Mouse (Mus musculus): ENCODE measurements at regions not wholly inside any gene's neighbourhood (a gene's known extent, or its start where the extent isn't known, plus 50 kb on each side); places are given as distances from the start of the nearest gene placed in this dataset.

DNA sequence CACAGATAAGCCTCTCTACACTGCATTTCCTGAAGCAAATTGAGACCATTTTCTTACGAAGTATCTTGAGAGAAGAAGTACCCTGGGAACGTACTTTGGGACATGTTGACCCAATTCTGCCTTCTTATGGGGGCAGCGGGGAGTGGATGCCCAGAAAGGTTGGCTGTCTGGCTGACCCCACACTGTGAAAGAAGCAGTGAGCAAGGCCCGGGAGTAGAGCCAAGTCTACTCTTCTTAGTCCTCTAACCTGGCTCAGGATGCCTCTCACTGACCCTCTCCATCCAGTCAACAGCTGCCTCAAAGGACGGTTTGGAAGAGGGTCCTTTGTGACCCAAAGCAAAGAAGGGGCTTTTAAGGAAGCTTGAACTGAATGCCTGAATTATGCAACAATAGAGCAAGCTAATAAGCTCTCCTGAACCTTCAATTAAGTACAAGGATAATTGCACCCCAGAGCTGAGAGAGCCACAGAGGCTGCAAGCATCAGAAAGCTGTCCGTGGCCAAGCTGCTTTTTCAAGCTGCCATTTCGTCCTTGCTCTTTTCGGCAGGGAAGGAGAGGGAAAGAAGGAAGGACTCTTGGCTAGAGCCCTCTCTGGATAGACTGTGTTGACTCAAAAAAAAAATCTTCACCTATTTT is 70.3 kb downstream of the Pctp start:
- H3K9me3 ChIP-seq, result no peaks in the 10 kb centered on the region
- peak; percentile 15 for DNase-seq (ENCODE audit: extremely low spot score, low spot score)
- H3K36me3 ChIP-seq (replicated peaks), result no peaks in the 10 kb centered on the region
- H3K4me1 ChIP-seq, result peaks cover 20% of the 10 kb centered on the region
- peaks cover 49% of the 10 kb centered on the region for H3K27me3 ChIP-seq (ENCODE audit: poor library complexity, severe bottlenecking)
- no peak overlapping the region for H3K27ac ChIP-seq
- WGBS, result 32% methylated on average over 8 of the region's 8 CpGs
- no peak overlapping the region for H3K4me3 ChIP-seq

GRCm38 (mm10) chr11:89929115-89929988 is 73.3 kb downstream of the Pctp start:
- no peaks in the 10 kb centered on the region for H3K9me3 ChIP-seq
- DNase-seq (ENCODE audit: extremely low spot score, low spot score), result no peak
- WGBS, result 89% methylated on average over 12 of the region's 12 CpGs
- peaks cover 20% of the 10 kb centered on the region for H3K4me1 ChIP-seq
- H3K36me3 ChIP-seq (replicated peaks), result no peaks in the 10 kb centered on the region
- no peak overlapping the region for H3K4me3 ChIP-seq
- H3K27me3 ChIP-seq (ENCODE audit: poor library complexity, severe bottlenecking), result peaks cover 35% of the 10 kb centered on the region
- H3K27ac ChIP-seq, result no peak overlapping the region

DNA sequence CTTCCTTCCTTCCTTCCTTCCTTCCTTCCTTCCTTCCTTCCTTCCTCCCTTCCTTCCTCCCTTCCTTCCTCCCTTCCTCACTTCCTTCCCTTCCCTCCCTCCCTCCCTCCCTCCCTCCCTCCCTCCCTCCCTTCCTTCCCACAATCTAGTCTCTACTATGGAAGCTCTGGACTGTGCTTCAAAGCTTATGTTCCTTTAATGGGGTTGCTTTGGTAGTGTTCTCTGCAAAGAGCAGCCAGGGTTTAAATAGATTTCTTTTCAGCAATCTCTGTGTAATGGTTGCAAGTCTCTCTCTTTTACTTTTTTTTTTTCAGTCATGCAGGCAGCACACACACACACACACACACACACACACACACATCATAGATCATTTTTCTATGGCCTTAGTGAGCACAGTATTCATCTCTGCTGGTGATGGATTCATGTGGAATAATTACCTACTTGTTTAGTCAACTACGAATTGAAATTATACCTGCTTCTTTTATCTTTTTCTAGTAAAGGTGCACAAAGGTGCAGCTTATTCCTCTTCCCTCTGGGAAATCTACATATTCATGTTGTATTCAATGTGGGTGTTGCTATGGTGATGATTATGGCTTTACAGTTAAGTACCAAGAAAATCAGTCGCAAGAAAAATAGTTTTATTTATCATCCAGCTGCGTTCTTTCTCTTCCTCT is 75.1 kb downstream of the Pctp start:
- Histone ChIP-seq H3K4me1 (peaks cover 11% of the 10 kb centered on the region), H3K36me3 (replicated peaks) (no peaks in the 10 kb centered on the region), H3K9me3 (no peaks in the 10 kb centered on the region), H3K27me3 (ENCODE audit: poor library complexity, severe bottlenecking) (peaks cover 29% of the 10 kb centered on the region), H3K4me3 (no peak overlapping the region), H3K27ac (no peak overlapping the region)
- 91% methylated on average over 3 of the region's 3 CpGs for WGBS
- no peak for DNase-seq (ENCODE audit: extremely low spot score, low spot score)

GRCm38 (mm10) chr11:89922551-89922950 is 80.1 kb downstream of the Pctp start:
- Histone ChIP-seq H3K4me3 (no peak overlapping the region), H3K27ac (no peak overlapping the region), H3K4me1 (0 out of 2 replicates have a peak, but pooled peaks cover 3% of the 10 kb centered on the region), H3K9me3 (no peaks in the 10 kb centered on the region), H3K27me3 (ENCODE audit: poor library complexity, severe bottlenecking) (no peaks in the 10 kb centered on the region), H3K36me3 (replicated peaks) (no peaks in the 10 kb centered on the region)
- 93% methylated on average over 6 of the region's 6 CpGs for WGBS
- no peak for DNase-seq (ENCODE audit: extremely low spot score, low spot score)

DNA sequence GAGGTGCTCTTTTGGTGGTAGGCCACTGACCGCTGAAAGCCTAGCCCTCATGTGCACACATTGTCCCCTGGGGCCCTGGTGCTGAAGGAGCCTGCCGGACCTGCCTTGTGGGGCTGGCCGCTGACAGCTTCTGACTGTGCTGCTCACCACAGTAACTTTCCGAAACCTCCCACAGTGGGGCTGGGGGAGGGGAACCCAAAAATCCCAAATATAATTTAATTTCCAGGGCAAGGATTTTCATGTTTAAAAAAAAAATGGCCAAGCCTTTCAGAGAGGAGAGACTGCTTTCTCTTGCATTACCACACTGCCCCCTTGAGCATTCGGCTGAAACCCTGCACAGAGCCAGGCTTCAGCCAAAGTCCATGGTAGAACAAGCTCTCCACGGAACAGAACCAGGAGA is 81.5 kb downstream of the Pctp start:
- DNase-seq (ENCODE audit: extremely low spot score, low spot score), result no peak
- Histone ChIP-seq H3K36me3 (replicated peaks) (no peaks in the 10 kb centered on the region), H3K4me3 (no peak overlapping the region), H3K27me3 (ENCODE audit: poor library complexity, severe bottlenecking) (no peaks in the 10 kb centered on the region), H3K9me3 (no peaks in the 10 kb centered on the region), H3K27ac (no peak overlapping the region), H3K4me1 (0 out of 2 replicates have a peak, but pooled peaks cover 3% of the 10 kb centered on the region)
- 60% methylated on average over 6 of the region's 6 CpGs for WGBS

DNA sequence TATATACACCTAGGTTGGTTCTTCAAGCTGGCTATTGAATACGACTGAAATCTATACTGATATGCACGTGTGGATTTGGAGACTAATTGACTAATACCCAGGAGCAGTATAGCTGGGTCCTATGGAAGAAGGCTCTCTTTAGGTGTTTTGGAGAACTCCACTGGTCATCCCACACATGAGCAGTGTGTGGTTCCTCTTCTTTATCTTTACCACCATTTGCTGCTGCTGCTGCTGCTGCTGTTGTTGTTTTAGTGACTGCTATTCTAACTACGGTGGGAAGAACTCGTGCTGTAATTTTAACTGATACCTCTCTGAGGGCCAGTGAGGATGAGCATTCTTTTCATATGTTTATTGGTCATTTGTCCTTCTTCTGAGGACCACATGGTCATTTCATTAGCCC is 86.9 kb downstream of the Pctp start:
- Histone ChIP-seq H3K4me1 (no peaks in the 10 kb centered on the region), H3K9me3 (no peaks in the 10 kb centered on the region), H3K27ac (no peak overlapping the region), H3K4me3 (no peak overlapping the region), H3K36me3 (replicated peaks) (no peaks in the 10 kb centered on the region), H3K27me3 (ENCODE audit: poor library complexity, severe bottlenecking) (no peaks in the 10 kb centered on the region)
- DNase-seq (ENCODE audit: extremely low spot score, low spot score), result no peak
- 84% methylated on average over 4 of the region's 4 CpGs for WGBS

- no peaks in the 10 kb centered on the region for H3K4me1 ChIP-seq
- H3K27me3 ChIP-seq (ENCODE audit: poor library complexity, severe bottlenecking), result no peaks in the 10 kb centered on the region
- no peak overlapping the region for H3K27ac ChIP-seq
- no peak overlapping the region for H3K4me3 ChIP-seq
- no peaks in the 10 kb centered on the region for H3K36me3 ChIP-seq (replicated peaks)
- no peak for DNase-seq (ENCODE audit: extremely low spot score, low spot score)
- H3K9me3 ChIP-seq, result no peaks in the 10 kb centered on the region
- WGBS, result 88% methylated on average over 2 of the region's 2 CpGs
Measured at GRCm38 (mm10) chr11:89914577-89914976, 88.1 kb downstream of the Pctp start.

DNA sequence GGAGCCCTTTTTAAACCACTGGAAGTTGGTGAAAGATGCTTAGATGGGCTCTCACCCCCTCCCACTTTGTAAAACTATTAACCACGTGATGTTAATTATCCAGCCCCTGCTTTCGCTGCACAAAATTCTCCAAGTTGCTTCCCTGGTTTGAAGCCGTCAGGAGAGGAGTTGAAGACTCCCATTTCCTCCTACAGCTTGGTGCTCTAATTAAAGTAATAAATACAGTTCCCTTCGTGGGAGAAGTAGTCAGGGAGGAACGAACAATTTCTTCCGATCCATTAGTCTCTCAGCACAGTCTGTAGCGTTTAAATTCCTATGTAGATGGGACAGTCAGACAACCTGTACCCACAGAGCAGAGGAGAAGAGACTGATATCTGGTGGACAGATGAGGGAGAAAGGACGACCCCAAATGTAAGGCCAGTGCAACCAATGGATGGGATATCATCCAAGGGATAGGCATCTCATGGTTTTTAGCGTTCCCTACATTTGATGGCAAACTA is 101.4 kb downstream of the Pctp start:
- WGBS, result 84% methylated on average over 9 of the region's 9 CpGs

GRCm38 (mm10) chr11:89898516-89898915 is 104.2 kb downstream of the Pctp start:
- H3K4me3 ChIP-seq, result no peak overlapping the region
- no peaks in the 10 kb centered on the region for H3K9me3 ChIP-seq
- DNase-seq (ENCODE audit: extremely low spot score, low spot score), result no peak
- no peaks in the 10 kb centered on the region for H3K36me3 ChIP-seq (replicated peaks)
- no peak overlapping the region for H3K27ac ChIP-seq
- H3K4me1 ChIP-seq, result peaks cover 18% of the 10 kb centered on the region
- H3K27me3 ChIP-seq (ENCODE audit: poor library complexity, severe bottlenecking), result no peaks in the 10 kb centered on the region
- 58% methylated on average over 4 of the region's 4 CpGs for WGBS

More for the DNA sequence above, 101.4 kb downstream of the Pctp start:
- no peak overlapping the region for H3K4me3 ChIP-seq
- H3K9me3 ChIP-seq, result no peaks in the 10 kb centered on the region
- no peaks in the 10 kb centered on the region for H3K27me3 ChIP-seq (ENCODE audit: poor library complexity, severe bottlenecking)
- H3K4me1 ChIP-seq, result peaks cover 18% of the 10 kb centered on the region
- no peak for DNase-seq (ENCODE audit: extremely low spot score, low spot score)
- H3K36me3 ChIP-seq (replicated peaks), result no peaks in the 10 kb centered on the region
- no peak overlapping the region for H3K27ac ChIP-seq

GRCm38 (mm10) chr11:89896854-89897253 is 105.8 kb downstream of the Pctp start:
- peaks cover 18% of the 10 kb centered on the region for H3K4me1 ChIP-seq
- H3K27ac ChIP-seq, result no peak overlapping the region
- H3K27me3 ChIP-seq (ENCODE audit: poor library complexity, severe bottlenecking), result no peaks in the 10 kb centered on the region
- no peak for DNase-seq (ENCODE audit: extremely low spot score, low spot score)
- no peak overlapping the region for H3K4me3 ChIP-seq
- no peaks in the 10 kb centered on the region for H3K36me3 ChIP-seq (replicated peaks)
- H3K9me3 ChIP-seq, result no peaks in the 10 kb centered on the region
- 73% methylated on average over 3 of the region's 3 CpGs for WGBS

- no peak for DNase-seq (ENCODE audit: extremely low spot score, low spot score)
- H3K4me3 ChIP-seq, result no peak overlapping the region
- no peak overlapping the region for H3K27ac ChIP-seq
- H3K36me3 ChIP-seq (replicated peaks), result no peaks in the 10 kb centered on the region
- H3K27me3 ChIP-seq (ENCODE audit: poor library complexity, severe bottlenecking), result no peaks in the 10 kb centered on the region
- H3K9me3 ChIP-seq, result no peaks in the 10 kb centered on the region
- no peaks in the 10 kb centered on the region for H3K4me1 ChIP-seq
- 65% methylated on average over 2 of the region's 2 CpGs for WGBS
Measured at GRCm38 (mm10) chr11:89871587-89871986, 94.1 kb upstream of the Ankfn1 start.

DNA sequence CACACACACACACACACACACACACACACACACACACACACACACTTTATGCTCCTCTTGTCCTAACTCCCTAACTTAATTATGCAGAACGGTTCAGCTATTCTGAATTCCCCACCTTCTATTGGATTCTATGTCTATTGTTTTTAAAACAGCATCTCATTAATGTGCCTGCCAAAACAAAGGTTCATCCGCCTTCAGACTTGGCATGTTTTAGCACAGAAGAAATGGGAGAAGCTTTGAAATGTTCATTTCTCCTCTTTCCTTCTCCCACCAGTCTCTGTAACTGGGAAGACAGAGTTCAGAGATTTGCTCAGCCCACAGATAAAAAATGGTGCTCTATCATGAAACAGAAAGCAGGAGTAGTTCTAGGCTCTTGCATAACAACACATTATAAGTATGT is 90.1 kb upstream of the Ankfn1 start:
- no peak overlapping the region for H3K4me3 ChIP-seq

More for the DNA sequence above, 90.1 kb upstream of the Ankfn1 start:
- Histone ChIP-seq H3K4me1 (no peaks in the 10 kb centered on the region), H3K36me3 (replicated peaks) (no peaks in the 10 kb centered on the region), H3K27me3 (ENCODE audit: poor library complexity, severe bottlenecking) (no peaks in the 10 kb centered on the region), H3K27ac (no peak overlapping the region), H3K9me3 (no peaks in the 10 kb centered on the region)
- WGBS, result 77% methylated on average over 2 of the region's 2 CpGs
- DNase-seq (ENCODE audit: extremely low spot score, low spot score), result no peak
